Mouse (Mus musculus): ENCODE data around the gene Wwc2. TPM values are rescaled to one million over a fixed set of nuclear protein-coding genes. Genes with fewer than 3 reads are reported as not detected.
A peak's percentile ranks its signal among the peaks of the same experiment; 100 is the strongest.

Wwc2 gene
- total RNA-seq, 2 experiments from 2014 or later = 23.0 to 24.4 TPM

- no peak for DNase-seq
Observed at GRCm38 (mm10) chr8:47905256-47905655, 85.5 kb downstream of the Wwc2 start.

GRCm38 (mm10) chr8:47904004-47904403, 86.7 kb downstream of the Wwc2 start:
- no peak for DNase-seq

GRCm38 (mm10) chr8:47902704-47903103, 88.0 kb downstream of the Wwc2 start:
- DNase-seq = no peak

- DNase-seq = no peak
Observed at GRCm38 (mm10) chr8:47900361-47900760, 90.4 kb downstream of the Wwc2 start.

- no peak for DNase-seq
Observed at GRCm38 (mm10) chr8:47899891-47900290, 90.8 kb downstream of the Wwc2 start.

GRCm38 (mm10) chr8:47892419-47892818, 98.3 kb downstream of the Wwc2 start:
- DNase-seq = no peak

- no peak for DNase-seq
Observed at GRCm38 (mm10) chr8:47891641-47892040, 99.1 kb downstream of the Wwc2 start.

- no peak for DNase-seq
Observed at GRCm38 (mm10) chr8:47890814-47891210, 99.9 kb downstream of the Wwc2 start.

- no peak for DNase-seq
Observed at GRCm38 (mm10) chr8:47889936-47890813, 100.5 kb downstream of the Wwc2 start.

- no peak for DNase-seq
Observed at GRCm38 (mm10) chr8:47888841-47889570, 101.7 kb downstream of the Wwc2 start.

- no peak for DNase-seq
Observed at GRCm38 (mm10) chr8:47884306-47884705, 106.4 kb downstream of the Wwc2 start.

GRCm38 (mm10) chr8:47883739-47884138, 107.0 kb downstream of the Wwc2 start:
- no peak for DNase-seq

- DNase-seq = no peak
Observed at GRCm38 (mm10) chr8:47878516-47878915, 112.2 kb downstream of the Wwc2 start.

GRCm38 (mm10) chr8:47875865-47876264, 114.9 kb downstream of the Wwc2 start:
- no peak for DNase-seq

- no peak for DNase-seq
Observed at GRCm38 (mm10) chr8:47874497-47875178, 116.1 kb downstream of the Wwc2 start.

GRCm38 (mm10) chr8:47872361-47873107, 118.2 kb downstream of the Wwc2 start:
- DNase-seq = peak; percentile 59

- peak; percentile 91 for DNase-seq
Observed at GRCm38 (mm10) chr8:47867067-47867466, 123.7 kb downstream of the Wwc2 start.

GRCm38 (mm10) chr8:47866568-47866967, 124.2 kb downstream of the Wwc2 start:
- no peak for DNase-seq

- DNase-seq = no peak
Observed at GRCm38 (mm10) chr8:47859259-47859658, 131.5 kb downstream of the Wwc2 start.

- DNase-seq = no peak
Observed at GRCm38 (mm10) chr8:47853356-47853755, 137.4 kb downstream of the Wwc2 start.

- DNase-seq = no peak
Observed at GRCm38 (mm10) chr8:47852737-47853136, 138.0 kb downstream of the Wwc2 start.

Data from adrenal gland, postnatal 10 days (tissue).